Mouse (Mus musculus): ENCODE data around the gene Slc46a3.

The Slc46a3 gene

DNA sequence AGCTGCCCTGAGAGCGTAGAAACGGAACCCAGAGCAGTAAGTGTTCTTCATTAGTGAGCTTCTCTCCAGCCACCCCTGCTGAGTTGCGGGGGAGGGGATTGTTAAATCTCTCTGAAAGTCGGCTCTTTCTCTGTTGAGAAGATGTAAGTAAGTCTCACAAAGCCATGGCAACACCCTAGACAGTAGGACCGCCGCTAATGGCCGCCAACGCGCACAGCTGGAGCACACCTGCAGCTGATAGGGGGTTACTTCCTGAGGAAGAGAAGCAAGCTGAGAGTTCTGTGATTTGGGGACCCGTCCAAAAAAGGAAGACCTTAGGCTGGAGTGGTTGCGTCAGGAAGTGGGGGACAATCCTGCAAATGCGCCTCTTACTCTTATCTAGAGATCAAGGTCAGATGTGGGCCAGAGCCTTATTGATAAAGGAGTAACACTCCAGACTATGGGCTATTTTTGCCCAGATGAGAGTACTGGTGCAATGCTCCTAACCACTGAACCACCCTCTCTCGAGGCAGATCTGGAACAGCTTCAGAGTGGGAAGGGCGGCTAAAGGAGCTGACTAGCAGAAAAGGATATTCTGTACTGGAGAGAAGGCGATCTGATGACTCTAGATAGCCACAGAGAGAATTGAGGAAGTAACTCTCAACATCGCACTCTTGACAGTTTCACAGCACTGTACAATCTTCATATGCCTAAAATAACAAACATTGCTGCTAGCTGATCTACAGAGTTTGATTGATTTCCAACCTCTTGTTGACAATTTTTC, 1.0 kb upstream of the Slc46a3 start:
- in situ Hi-C loops (cut with MboI, MseI), result loop anchor here in 1 of 2 experiments (10.0 kb wide), 1 partner anchor 1949 kb away; no protein-coding TSS in a partner anchor

DNA sequence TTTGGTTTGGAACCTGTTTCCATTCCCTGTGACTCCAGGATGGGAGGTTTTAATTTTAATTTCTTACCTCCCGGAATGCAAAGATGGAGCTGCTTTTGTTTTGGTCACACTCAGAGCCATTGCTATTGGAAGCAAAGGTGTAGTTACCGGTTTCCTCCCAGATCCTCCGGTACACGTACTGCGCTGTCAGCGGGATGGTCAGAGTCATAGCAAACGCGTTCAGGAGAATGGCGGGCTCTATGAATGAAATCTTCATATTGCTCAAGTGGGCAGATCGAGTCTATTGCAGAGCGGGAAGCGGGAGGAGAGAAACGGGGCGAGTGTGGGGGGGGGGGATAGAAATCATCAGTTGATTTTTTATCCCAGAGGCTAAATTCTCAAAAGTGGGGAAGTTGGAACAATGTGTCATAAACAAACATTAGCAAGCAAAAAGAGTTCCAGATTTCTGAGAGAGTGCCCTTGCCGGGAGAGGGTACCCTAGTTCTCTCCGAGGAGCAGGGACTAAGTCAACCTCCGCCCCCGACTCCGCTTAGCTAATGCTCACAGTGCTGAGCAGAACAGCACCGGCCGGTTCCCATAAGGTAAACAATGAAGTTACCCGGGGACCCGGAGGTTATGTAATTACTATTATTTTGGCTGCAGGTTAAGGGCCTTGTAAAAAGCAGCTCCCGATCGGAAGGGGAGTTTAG, 705 bp downstream of the Slc46a3 start:
- in situ Hi-C loops (cut with MboI, MseI), result loop anchor here in 1 of 2 experiments (10.0 kb wide), 1 partner anchor 1951 kb away; no protein-coding TSS in a partner anchor

DNA sequence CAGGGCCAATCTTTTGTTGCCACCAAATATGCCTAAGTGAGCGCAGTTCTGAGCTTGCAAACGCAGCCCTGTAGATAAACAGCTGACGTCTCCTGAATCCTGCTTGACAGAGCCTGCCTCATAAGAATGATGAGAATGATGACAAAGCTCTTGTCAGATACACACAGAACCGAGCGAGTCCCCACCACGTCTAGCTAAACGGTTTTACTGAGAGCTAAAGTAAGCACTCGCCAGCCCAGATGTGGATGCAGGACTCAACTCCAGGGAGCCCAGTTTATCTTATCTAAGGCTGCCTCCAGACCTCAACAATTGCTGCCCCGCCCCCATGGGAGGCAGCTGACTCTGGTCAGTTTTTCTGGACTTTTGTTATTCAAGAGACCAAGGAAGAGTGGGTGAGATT, 1.5 kb downstream of the Slc46a3 start:
- in situ Hi-C loops (cut with MboI, MseI), result loop anchor here in 1 of 2 experiments (10.0 kb wide), 1 partner anchor 1952 kb away; no protein-coding TSS in a partner anchor

DNA sequence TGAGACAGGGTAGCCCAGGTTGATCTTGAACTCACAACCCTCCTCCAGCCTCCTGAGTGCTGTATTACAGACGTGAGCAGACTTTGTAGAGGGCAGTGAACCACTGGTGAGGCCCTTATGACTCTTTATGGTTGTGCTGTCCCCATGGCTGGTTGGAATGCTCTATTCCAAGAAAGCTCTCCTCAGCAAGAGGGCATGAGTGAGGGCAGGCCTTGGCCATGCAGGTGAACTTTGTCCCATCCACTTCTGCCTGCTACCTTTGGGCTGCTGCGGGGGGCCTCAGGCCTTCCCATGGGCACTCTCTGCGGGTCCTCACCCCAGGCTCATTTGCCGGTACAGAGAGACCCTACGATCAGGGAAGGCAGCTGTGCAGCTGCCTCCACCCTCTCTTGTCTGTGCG, 1.9 kb downstream of the Slc46a3 start:
- in situ Hi-C loops (cut with MboI, MseI), result loop anchor here in 1 of 2 experiments (10.0 kb wide), 1 partner anchor 1952 kb away; no protein-coding TSS in a partner anchor

DNA sequence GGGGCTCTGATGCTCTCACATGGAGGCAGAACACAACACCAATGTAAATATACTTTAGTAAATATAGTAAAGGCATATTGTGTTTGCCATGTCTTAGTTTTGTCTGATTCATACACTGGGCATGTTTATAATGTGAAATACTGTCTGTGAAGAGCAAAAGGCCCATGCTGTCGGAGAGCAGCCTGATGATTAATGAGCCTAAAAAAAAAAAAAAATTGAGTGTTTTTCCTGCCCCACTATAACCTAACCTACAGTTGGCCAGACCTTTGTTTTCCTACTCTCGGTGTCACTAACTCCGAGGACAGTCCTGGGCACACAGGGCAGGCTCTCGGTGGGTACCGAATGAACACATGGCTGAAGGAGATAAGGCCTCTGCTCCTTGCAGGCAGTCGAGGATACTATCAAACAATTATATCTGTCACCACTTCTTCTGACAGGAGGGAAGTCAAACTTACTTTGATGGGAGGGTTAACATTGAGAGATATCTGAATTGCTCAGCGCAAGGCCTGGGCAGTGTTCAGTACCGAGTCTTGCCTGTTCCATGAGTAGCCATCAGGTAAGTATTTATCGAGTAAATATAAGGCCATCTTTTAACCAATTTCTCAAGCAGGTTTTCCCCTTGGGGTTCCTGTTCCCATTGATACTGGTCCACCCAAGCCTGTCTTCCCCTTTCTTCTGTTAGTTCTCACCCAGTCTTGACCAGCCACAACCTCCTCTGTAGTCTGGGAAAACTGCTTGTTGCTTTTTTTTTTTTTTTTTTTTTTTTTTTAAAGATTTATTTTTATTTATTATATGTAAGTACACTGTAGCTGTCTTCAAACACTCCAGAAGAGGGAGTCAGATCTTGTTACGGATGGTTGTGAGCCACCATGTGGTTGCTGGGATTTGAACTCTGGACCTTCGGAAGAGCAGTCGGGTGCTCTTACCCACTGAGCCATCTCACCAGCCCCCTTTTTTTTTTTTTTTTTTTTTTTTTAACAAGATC, 6.0 kb downstream of the Slc46a3 start:
- in situ Hi-C loops (cut with MboI, MseI), result loop anchor here in 1 of 2 experiments (10.0 kb wide), 1 partner anchor 1796 kb away; no protein-coding TSS in a partner anchor

DNA sequence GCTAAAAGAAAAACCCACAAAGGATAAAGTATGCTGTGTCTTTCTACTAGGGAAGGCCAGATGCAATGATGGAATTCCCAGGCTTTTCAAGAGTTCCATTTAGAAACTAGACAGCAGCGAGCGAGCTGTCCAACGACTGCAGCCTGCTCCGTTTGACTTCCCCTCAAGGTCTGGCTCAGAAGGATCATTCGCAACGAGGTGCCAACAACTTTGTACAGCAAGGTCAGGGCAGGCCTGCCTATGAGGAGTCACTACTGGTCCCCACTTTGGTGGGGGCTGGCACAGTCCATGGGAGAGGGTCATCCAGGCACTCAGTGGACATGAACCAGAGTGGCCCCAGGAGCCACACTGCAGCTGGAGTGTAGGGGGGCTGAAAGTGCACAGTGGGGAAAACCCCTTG, 11.0 kb downstream of the Slc46a3 start:
- in situ Hi-C loops (cut with MboI, MseI), result loop anchor here in 1 of 2 experiments (10.0 kb wide), 1 partner anchor 1801 kb away; no protein-coding TSS in a partner anchor

DNA sequence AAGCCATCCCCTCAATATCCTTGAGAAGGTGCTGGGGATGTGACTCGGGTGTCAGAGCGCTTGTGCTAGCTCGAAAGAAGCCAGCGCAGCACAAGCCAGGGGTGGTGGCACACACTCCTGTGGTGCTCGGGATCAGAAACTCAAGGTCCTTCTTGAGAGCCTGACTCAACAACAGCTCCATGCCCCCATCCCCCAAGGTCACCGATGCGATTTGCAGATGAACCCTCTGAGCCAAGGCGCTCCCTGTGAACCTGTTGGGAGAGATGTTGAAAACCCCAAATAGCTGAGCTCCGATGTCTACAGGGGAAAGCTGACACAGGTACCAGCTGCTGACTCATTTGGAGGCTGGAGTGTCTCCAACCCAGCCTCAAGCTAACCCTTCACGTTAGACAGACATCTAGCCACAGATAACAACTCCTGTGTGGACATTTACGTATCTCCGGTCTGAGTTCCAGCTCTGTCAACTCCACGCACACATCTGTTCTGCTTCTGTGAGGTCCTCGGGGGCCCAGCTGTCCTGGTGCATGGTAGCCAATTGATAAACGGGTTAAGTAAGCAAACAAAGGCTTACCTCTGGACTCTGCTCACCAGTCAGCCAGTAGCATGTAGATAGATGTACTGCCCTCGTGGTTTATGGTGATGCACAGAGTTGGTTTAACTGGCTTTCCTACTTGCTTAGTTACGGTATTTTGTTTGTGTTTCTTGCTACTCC, 14.5 kb downstream of the Slc46a3 start:
- in situ Hi-C loops (cut with MboI, MseI), result loop anchor here in 1 of 2 experiments (5.0 to 10.0 kb wide), 2 partner anchors 548 to 1805 kb away; no protein-coding TSS in a partner anchor

DNA sequence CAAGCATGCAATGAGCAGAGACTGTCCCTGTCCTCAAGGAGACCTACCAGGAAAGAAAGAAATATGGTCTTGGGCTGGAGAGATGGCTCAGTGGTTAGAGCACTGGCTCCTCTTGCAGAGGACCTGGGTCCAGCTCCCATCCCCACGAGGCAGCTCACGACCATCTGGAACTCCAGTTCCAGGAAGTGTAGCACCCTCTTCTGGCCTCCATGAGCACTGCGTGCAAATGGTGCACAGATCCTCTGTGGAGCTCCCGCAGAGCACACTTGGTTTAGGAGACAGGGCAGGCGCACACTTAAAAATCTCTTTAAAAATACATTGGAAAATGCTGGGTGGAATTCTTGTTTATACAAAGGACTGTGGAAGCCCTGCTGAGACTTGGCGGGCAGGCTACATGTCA, 17.1 kb downstream of the Slc46a3 start:
- in situ Hi-C loops (cut with MboI, MseI), result loop anchor here in 1 of 2 experiments (5.0 kb wide), 1 partner anchor 545 kb away; no protein-coding TSS in a partner anchor

DNA sequence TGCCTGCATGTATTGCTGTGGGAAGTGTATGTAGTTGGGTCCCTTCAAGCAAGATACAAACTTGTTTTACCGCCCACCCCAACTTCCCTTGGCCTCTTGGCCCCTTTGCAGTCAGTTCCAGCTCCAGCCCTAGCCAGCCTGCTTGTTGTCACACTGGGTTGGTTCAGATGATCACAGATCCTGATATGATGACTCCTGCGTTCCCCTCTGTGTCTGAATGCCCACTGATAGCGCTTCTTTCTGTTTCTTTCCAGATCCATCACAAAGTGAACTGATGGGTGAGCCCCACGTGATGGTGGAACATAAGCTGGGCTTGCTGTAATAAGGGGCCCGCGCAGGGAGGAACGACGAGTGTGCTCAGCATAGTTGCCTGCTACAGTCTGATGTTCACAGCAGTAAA, 19.4 kb downstream of the Slc46a3 start:
- in situ Hi-C loops (cut with MboI, MseI), result loop anchor here in 1 of 2 experiments (5.0 kb wide), 1 partner anchor 543 kb away; no protein-coding TSS in a partner anchor

DNA sequence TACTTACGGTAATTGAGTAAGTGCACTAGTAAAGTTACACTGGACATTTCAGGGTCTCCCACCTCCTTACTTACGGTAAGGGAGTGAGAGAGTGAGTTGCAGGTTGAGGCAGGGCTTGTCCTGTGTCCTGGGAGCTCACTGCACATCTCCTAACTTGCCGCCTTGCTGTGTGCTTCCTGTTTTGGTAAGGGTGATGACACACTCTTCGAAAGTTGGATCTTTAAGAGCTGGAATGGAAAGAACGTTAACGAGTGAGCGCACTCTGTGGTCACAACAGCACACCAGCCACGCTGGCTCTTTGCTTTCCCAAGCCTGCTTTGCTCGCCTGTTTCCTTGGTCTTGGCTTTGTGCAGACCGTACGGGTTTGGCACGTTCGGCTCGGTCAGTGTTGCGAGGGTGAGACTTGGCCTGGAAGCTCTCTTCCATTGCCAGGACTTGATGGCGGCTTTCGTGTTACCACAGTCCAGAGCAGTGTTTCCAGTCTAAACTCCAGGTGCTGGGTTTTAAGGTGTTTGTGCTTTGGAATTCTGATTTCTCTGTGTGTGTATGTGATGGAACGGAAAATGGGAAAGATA, 20.0 kb downstream of the Slc46a3 start:
- in situ Hi-C loops (cut with MboI, MseI), result loop anchor here (5.0 to 25.0 kb wide), 4 partner anchors 537 to 1662 kb away; partner anchors contain the start of gene Rnf6 (in 1 of the 2)

DNA sequence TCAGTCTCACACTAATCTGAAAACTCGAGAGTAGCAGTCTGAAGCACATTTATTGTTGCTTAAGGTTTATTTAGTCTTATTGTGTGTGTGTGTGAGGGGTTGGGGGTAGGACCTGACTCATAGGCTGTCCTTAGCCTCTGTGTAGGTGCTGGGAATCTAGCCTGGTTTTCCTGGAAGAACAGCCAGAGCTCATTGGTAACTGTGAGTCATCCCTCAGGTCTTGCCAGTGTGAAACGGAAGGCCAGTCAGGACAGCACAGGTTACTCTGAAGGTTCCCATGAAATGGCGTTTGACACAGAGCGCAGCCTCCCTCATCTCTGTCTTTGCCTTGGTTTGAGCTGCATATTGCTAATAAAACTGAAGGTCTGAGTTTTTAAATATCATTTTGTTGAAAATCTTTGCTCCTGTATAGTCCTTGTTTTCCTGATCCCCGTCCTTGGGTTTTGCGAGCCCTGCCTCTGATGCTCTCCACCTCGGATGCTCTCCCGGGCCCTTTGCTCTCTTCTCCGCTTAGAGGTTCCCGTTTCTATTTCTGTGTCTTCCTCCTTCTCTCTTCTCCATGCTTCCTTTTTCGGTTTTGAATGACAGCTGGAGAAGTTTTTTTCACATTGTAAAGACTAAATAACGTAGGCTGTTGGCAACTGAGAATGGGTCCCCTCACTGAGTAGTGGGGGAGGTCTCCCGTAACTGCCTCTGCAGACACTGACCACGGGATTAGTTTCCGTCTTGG, 23.4 kb downstream of the Slc46a3 start:
- in situ Hi-C loops (cut with MboI, MseI), result loop anchor here (5.0 to 25.0 kb wide), 3 partner anchors 534 to 1659 kb away; partner anchors contain the start of gene Rnf6 (in 1 of the 2)

DNA sequence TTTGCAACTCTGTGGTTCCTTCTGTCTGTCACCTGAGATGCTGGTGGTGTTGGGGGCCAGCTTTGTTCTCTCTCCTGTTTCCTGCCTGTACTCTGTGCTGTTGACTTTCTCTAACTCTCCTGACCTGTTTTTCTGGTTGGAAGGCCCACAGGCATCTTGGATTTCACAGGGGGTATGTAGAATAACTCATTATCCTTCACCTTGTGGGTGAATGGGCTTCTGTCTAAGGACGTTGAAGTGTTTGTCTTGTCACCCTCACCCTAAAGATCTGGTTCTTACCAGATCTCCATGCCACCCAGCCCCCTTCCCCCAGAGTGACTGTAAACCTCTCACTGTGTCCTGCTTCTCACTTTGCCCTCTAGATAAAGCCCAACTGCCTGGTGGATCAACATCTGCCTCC, 24.3 kb downstream of the Slc46a3 start:
- in situ Hi-C loops (cut with MboI, MseI), result loop anchor here (5.0 to 25.0 kb wide), 3 partner anchors 533 to 1658 kb away; partner anchors contain the start of gene Rnf6 (in 1 of the 2)

DNA sequence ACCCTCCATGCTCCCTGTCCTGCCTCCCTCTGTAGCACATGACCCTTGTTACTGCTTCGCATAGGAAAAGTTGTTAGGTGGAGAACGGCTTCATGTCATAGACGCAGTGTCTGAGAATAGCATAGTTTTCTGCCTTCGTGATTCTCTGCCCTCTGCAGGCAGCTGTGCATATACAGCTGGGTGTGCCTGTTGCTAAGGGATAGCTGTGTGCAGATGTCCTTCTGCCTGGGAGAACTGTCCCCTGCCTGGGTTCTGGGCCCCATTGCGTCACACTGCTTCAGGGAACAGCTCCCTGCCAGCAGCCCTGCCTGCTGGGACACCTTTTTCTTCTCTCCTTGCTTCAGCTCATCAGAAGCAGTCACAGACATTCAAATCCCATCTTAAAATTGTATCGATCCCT, 25.0 kb downstream of the Slc46a3 start:
- in situ Hi-C loops (cut with MboI, MseI), result loop anchor here (10.0 to 25.0 kb wide), 5 partner anchors 435 to 1805 kb away; partner anchors contain the start of genes B3glct (in 1 of the 2), Gtf3a (in 1 of the 2), Pan3 (in 1 of the 2) and Rnf6 (in 1 of the 2)

DNA sequence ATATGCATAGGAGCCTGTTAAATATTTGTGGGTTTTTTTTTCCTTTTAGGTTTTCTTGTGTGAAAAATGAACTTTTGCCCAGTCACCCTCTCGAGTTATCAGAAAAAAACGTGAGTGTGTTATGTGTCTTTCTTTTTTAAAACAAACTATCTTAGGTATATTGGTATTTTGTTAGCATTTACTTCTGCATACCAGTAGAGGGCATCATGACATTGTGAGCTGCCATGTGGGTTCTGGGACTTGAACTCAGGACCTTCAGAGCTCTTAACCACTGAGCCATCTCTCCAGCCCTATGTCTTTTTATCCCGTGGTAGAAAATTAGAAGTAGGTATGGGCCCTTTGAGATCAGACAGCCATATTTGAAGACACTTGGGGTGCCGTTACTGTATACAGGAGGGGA, 25.9 kb downstream of the Slc46a3 start:
- in situ Hi-C loops (cut with MboI, MseI), result loop anchor here (10.0 to 25.0 kb wide), 5 partner anchors 434 to 1806 kb away; partner anchors contain the start of genes B3glct (in 1 of the 2), Gtf3a (in 1 of the 2), Pan3 (in 1 of the 2) and Rnf6 (in 1 of the 2)

DNA sequence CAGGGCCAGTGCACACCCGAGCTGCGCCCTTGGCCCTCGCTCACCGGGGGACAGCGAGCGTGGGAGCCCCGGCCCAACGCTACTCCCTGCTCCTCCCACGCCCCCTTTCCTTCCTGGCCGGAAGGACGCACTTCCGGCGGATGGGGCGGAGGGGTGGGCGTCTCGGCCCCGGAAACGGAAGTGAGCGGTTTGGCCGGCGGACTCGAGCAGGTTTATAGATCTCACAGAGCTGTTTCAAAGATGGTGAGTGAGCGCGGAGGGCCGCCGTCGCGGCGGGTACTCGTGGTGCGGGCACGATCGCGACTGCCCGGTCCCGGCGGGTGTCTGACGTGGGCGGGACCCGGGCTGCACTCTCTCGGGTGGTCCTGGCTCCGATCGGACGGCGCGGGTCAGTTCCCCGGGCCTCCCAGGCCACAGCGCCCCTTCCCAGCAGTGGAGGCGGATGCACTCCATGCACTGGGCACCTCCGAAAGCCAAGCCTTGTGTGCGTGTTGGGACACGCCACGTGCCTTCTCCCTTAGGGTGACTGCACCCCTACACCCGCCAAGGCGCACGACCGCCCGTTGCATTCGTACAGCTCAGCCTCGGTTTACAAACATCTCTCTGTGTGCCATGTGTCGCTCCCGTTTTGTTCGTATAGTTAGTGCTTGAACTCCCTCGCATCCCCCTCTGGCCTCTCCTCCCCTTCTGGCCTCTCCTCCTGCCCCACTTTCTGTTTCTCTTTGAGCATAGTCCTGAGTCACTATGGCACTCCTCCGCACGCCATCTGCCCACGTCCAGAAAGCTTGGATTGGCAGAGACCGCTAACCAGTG, 34.0 kb downstream of the Slc46a3 start, which contains the start of gene Pomp:
Gene Pomp, plus strand, starts transcription at position 13 of the 813 bp plus-strand sequence.
- in situ Hi-C loops (cut with MboI, MseI), result loop anchor here (10.0 to 25.0 kb wide), 5 partner anchors 426 to 1814 kb away; partner anchors contain the start of genes B3glct (in 1 of the 2), Gtf3a (in 1 of the 2), Pan3 (in 1 of the 2) and Rnf6 (in 1 of the 2)

DNA sequence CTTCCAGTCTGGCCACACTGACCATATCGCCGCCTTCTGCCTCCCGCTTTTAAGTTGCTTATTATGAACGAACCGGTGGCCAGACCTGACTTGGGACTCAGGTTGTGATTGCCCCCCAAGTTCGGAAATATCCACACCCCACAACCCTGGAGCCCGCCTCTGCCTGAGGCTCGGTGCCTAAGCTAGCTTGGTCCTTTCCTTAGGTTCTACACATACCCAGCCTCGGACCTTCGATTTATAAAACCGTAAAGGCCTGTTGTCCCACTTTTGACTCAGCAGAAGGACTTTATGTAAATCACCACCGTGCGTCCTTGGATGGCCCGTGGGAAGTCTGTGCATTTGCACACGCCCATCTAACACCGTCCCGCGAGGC, 34.6 kb downstream of the Slc46a3 start:
- in situ Hi-C loops (cut with MboI, MseI), result loop anchor here (10.0 to 25.0 kb wide), 5 partner anchors 425 to 1815 kb away; partner anchors contain the start of genes B3glct (in 1 of the 2), Gtf3a (in 1 of the 2), Pan3 (in 1 of the 2) and Rnf6 (in 1 of the 2)

DNA sequence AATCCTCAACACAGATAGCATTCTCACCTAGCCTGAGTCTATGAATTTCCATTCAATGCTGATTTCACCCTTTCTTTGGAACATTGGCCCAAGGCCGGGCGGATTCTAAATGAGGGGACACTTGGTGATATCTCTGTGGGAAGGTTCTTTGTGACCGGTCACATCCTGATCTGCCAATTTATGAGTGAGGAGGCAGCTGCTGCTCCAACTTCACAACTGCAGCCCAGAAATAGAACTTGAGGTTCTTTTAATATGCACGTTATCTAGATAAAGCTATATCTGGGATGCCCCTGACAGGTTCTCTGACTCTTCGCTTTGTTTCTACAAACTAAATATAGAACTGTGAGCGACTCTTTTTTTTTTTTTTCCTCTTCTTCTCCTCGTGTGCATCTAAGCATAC, 44.4 kb downstream of the Slc46a3 start:
- in situ Hi-C loops (cut with MboI, MseI), result loop anchor here (25.0 kb wide), 2 partner anchors 513 to 1638 kb away; partner anchors contain the start of gene Rnf6 (in 1 of the 2)
